Mouse (Mus musculus): ENCODE results near the gene Endov.

DNA sequence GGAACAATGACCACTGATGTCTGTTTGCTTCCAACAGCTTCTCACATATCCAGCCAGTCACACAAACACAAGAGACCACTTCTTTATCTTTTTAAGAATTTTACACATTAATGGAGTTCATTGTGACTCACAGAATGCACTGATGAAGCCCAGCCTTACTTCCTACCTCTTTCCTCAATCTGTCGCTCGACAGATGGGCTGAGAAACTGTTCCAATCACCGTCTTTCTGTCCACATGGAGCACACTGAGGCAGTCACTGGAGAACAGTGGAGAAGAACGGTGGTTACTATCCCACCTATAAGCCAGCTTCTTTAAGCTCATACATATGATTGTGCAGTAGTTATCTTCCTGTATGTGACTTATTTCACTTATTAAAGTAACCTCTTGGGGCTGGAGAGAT is 13.3 kb upstream of the Endov start:
- TF ChIP-seq POLR2A (IDR thresholded peaks at IDR 0.05; ENCODE audit: borderline replicate concordance, insufficient read depth, low read length) (no peak), CTCF (IDR thresholded peaks at IDR 0.05; ENCODE audit: borderline replicate concordance, insufficient read depth, low read depth, low read length) (no peak)

Data from cerebellum, adult 2 months (tissue).